Mouse (Mus musculus): Measurements from ENCODE around the gene Raet1e. TPM values are rescaled to one million over a fixed set of nuclear protein-coding genes. Genes with fewer than 3 reads are reported as not detected.
"Not testable (repeated sequence)": the region's sequence is repeated elsewhere in the genome, so short reads cannot be mapped to it uniquely, and the experiment has no call there.

Gene Raet1e
- total and polyA plus RNA-seq, 3 experiments: not detected

- Histone ChIP-seq H3K27ac (ENCODE audit: control insufficient read depth, low read depth, low read length) (no peak overlapping the region), H3K27me3 (ENCODE audit: control insufficient read depth in 1 of 2, insufficient read depth in 2 of 2, low read length in 2 of 2) (no peaks in the 10 kb centered on the region), H3K4me1 (ENCODE audit: control insufficient read depth in 1 of 2, insufficient read depth in 2 of 2, low read length in 2 of 2) (no peaks in the 10 kb centered on the region), H3K36me3 (ENCODE audit: control insufficient read depth in 1 of 2, insufficient read depth in 2 of 2, low read length in 2 of 2) (no peaks in the 10 kb centered on the region), H3K9ac (ENCODE audit: control insufficient read depth, low read depth, low read length, poor library complexity, severe bottlenecking) (no peak overlapping the region), H3K79me2 (ENCODE audit: control insufficient read depth, insufficient read depth, low read length, poor library complexity) (no peaks in the 10 kb centered on the region; the same call in 1 of the 2 replicates), H3K4me3 (ENCODE audit: control insufficient read depth in 1 of 2, insufficient read depth in 1 of 2, low read depth in 2 of 2, low read length in 2 of 2) (no peak overlapping the region), H3K9me3 (replicated peaks; ENCODE audit: insufficient read depth, low read length) (no peaks in the 10 kb centered on the region)
- DNase-seq (ENCODE audit: low read depth, low spot score): no peak
- TF ChIP-seq HCFC1 (IDR thresholded peaks at IDR 0.05; ENCODE audit: low read depth, low read length) (no peak), GABPA (IDR thresholded peaks at IDR 0.05; ENCODE audit: low read depth, low read length) (no peak), TBP (IDR thresholded peaks at IDR 0.05; ENCODE audit: low read depth, low read length) (no peak), NELFE (IDR thresholded peaks at IDR 0.05; ENCODE audit: low read depth, low read length) (no peak), USF1 (IDR thresholded peaks at IDR 0.05; ENCODE audit: low read depth, low read length) (no peak), RCOR1 (IDR thresholded peaks at IDR 0.05; ENCODE audit: low read depth, low read length) (no peak)
Measured at GRCm38 (mm10) chr10:22150593-22150992, 7.8 kb upstream of the Raet1e start.

- not testable (repeated sequence) for H3K27me3 ChIP-seq (ENCODE audit: control insufficient read depth in 1 of 2, insufficient read depth in 2 of 2, low read length in 2 of 2); H3K9ac ChIP-seq (ENCODE audit: control insufficient read depth, low read depth, low read length, poor library complexity, severe bottlenecking); H3K4me1 ChIP-seq (ENCODE audit: control insufficient read depth in 1 of 2, insufficient read depth in 2 of 2, low read length in 2 of 2); H3K9me3 ChIP-seq (replicated peaks; ENCODE audit: insufficient read depth, low read length); DNase-seq (ENCODE audit: low read depth, low spot score); H3K79me2 ChIP-seq (ENCODE audit: control insufficient read depth, insufficient read depth, low read length, poor library complexity); H3K36me3 ChIP-seq (ENCODE audit: control insufficient read depth in 1 of 2, insufficient read depth in 2 of 2, low read length in 2 of 2); H3K27ac ChIP-seq (ENCODE audit: control insufficient read depth, low read depth, low read length); H3K4me3 ChIP-seq (ENCODE audit: control insufficient read depth in 1 of 2, insufficient read depth in 1 of 2, low read depth in 2 of 2, low read length in 2 of 2)
Measured at GRCm38 (mm10) chr10:22151056-22151862, 7.1 kb upstream of the Raet1e start.

GRCm38 (mm10) chr10:22151863-22152640 lies 6.3 kb upstream of the Raet1e start:
- not testable (repeated sequence) for H3K9me3 ChIP-seq (replicated peaks; ENCODE audit: insufficient read depth, low read length); DNase-seq (ENCODE audit: low read depth, low spot score); H3K4me1 ChIP-seq (ENCODE audit: control insufficient read depth in 1 of 2, insufficient read depth in 2 of 2, low read length in 2 of 2); H3K9ac ChIP-seq (ENCODE audit: control insufficient read depth, low read depth, low read length, poor library complexity, severe bottlenecking); H3K79me2 ChIP-seq (ENCODE audit: control insufficient read depth, insufficient read depth, low read length, poor library complexity); H3K27me3 ChIP-seq (ENCODE audit: control insufficient read depth in 1 of 2, insufficient read depth in 2 of 2, low read length in 2 of 2); H3K27ac ChIP-seq (ENCODE audit: control insufficient read depth, low read depth, low read length); H3K36me3 ChIP-seq (ENCODE audit: control insufficient read depth in 1 of 2, insufficient read depth in 2 of 2, low read length in 2 of 2); H3K4me3 ChIP-seq (ENCODE audit: control insufficient read depth in 1 of 2, insufficient read depth in 1 of 2, low read depth in 2 of 2, low read length in 2 of 2)

GRCm38 (mm10) chr10:22153147-22153690 lies 5.2 kb upstream of the Raet1e start:
- not testable (repeated sequence) for H3K4me1 ChIP-seq (ENCODE audit: control insufficient read depth in 1 of 2, insufficient read depth in 2 of 2, low read length in 2 of 2); H3K9me3 ChIP-seq (replicated peaks; ENCODE audit: insufficient read depth, low read length); H3K9ac ChIP-seq (ENCODE audit: control insufficient read depth, low read depth, low read length, poor library complexity, severe bottlenecking); H3K4me3 ChIP-seq (ENCODE audit: control insufficient read depth in 1 of 2, insufficient read depth in 1 of 2, low read depth in 2 of 2, low read length in 2 of 2); H3K36me3 ChIP-seq (ENCODE audit: control insufficient read depth in 1 of 2, insufficient read depth in 2 of 2, low read length in 2 of 2); H3K79me2 ChIP-seq (ENCODE audit: control insufficient read depth, insufficient read depth, low read length, poor library complexity); H3K27me3 ChIP-seq (ENCODE audit: control insufficient read depth in 1 of 2, insufficient read depth in 2 of 2, low read length in 2 of 2); H3K27ac ChIP-seq (ENCODE audit: control insufficient read depth, low read depth, low read length); DNase-seq (ENCODE audit: low read depth, low spot score)

GRCm38 (mm10) chr10:22154127-22154526 lies 4.2 kb upstream of the Raet1e start:
- not testable (repeated sequence) for DNase-seq (ENCODE audit: low read depth, low spot score); H3K79me2 ChIP-seq (ENCODE audit: control insufficient read depth, insufficient read depth, low read length, poor library complexity); H3K27ac ChIP-seq (ENCODE audit: control insufficient read depth, low read depth, low read length); H3K9me3 ChIP-seq (replicated peaks; ENCODE audit: insufficient read depth, low read length); H3K4me1 ChIP-seq (ENCODE audit: control insufficient read depth in 1 of 2, insufficient read depth in 2 of 2, low read length in 2 of 2); H3K4me3 ChIP-seq (ENCODE audit: control insufficient read depth in 1 of 2, insufficient read depth in 1 of 2, low read depth in 2 of 2, low read length in 2 of 2); H3K36me3 ChIP-seq (ENCODE audit: control insufficient read depth in 1 of 2, insufficient read depth in 2 of 2, low read length in 2 of 2); H3K9ac ChIP-seq (ENCODE audit: control insufficient read depth, low read depth, low read length, poor library complexity, severe bottlenecking); H3K27me3 ChIP-seq (ENCODE audit: control insufficient read depth in 1 of 2, insufficient read depth in 2 of 2, low read length in 2 of 2)

Measured in MEL (cell line).